Mouse (Mus musculus): ENCODE measurements around the gene Mcts2. TPM values are rescaled to one million over a fixed set of nuclear protein-coding genes. Genes with fewer than 3 reads are reported as not detected.

Gene Mcts2
- polyA plus RNA-seq, 1 experiment: 21.5 TPM

DNA sequence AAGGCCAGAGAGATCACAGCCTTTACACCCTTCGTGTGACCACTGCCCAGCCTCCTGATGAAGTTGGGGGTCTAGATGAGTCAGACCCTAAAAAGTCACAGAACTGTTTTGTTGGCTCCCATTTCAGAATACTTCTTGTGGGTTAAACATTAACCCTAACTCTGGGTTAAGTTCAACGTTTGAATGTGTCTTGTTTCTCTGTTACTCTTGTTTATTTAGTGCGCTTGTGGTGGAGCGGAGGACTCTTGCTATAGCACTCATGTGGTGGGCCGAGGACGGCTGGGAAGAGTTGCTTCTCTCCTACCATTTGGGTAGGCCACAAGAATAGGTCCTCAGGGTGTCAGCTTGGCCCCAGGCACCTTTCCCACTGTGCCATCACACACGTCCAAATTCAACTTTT is 41.8 kb downstream of the Mcts2 start:
- no peak overlapping the region for H3K4me3 ChIP-seq (ENCODE audit: insufficient read depth, low read length)
- TF ChIP-seq CTCF (IDR thresholded peaks at IDR 0.05; ENCODE audit: extremely low read depth, insufficient read depth, low read length) (no peak), POLR2A (IDR thresholded peaks at IDR 0.05; ENCODE audit: extremely low read depth, insufficient read depth, low read length) (no peak)
- H3K4me1 ChIP-seq (ENCODE audit: control insufficient read depth, insufficient read depth, low read length): no peaks in the 10 kb centered on the region; the same call in 1 of the 2 replicates
- H3K27ac ChIP-seq (ENCODE audit: insufficient read depth, low read length): peak overlapping the region; percentile 79

DNA sequence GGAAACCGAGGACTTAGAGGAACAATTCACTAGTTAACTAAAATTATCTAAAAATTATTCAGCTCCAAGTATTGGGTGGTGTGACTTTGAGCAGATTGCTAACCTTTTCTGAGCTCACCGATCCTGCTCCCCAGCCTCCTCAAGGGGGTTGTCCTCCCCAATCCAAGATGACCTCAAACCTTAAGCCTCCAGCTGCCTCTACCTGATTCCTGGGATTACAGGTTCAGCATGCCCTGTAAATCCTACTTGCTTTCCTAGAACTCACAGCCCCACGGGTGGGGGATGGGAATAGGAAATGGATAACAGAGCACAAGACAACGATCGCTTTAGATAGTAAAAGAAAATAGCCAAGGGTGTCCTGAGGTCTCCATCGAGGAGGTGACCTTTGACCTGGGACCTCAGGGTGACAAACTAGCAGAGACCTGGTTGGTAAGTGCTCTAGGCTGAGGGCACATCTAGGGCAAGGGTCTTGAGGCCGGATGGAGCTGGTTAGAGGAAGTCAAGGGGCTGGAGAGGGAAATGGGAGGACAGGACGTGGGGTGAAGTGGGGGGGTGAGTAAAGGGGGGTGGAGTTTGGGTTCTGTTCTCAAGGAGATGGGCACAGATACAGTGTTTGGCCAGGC is 42.3 kb downstream of the Mcts2 start:
- H3K4me1 ChIP-seq (ENCODE audit: control insufficient read depth, insufficient read depth, low read length): no peaks in the 10 kb centered on the region; the same call in 1 of the 2 replicates
- no peak for TF ChIP-seq POLR2A (IDR thresholded peaks at IDR 0.05; ENCODE audit: extremely low read depth, insufficient read depth, low read length)
- no peak for TF ChIP-seq CTCF (IDR thresholded peaks at IDR 0.05; ENCODE audit: extremely low read depth, insufficient read depth, low read length)
- no peak overlapping the region for H3K4me3 ChIP-seq (ENCODE audit: insufficient read depth, low read length)
- peak overlapping the region; percentile 79; the same call in 1 of the 2 replicates for H3K27ac ChIP-seq (ENCODE audit: insufficient read depth, low read length)

DNA sequence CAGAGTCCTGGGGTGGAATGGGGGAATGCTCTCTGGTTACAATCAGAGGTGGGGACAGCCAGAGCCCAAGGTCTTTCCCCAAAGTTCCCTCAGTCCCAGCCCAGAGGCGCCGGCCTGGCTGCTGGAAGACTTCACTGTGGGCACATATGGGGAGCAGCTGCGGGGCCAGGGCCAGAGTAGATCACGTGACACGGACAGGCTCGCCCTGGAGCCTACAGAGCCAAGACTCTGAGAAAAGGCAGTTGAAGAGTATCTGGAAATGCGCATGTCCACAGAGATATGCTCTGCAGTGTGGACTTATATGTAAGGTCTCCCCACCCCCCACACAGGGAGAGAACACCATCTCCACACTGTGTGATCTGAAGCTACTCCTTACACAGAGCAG is 42.8 kb downstream of the Mcts2 start:
- no peak overlapping the region for H3K27ac ChIP-seq (ENCODE audit: insufficient read depth, low read length)

DNA sequence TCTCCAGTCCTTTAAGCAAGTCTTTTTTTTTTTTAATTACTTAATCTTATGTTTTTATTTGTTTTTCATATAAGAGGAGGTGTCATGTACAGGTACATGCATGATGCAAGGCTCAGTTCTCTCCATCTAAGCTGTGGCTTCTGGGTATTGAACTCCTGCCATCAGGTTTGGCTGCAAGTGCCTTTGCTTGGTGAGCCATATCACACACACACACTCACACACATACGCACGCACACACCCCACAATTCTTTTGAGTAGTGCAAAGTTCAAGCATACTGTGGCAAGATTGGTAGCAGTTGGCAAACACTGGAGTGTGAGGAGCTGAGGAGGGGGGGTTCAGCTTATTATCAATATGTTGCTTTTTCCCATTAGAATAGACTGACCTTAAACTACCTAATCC is 46.4 kb downstream of the Mcts2 start:
- H3K4me3 ChIP-seq (ENCODE audit: insufficient read depth, low read length): no peak overlapping the region
- H3K4me1 ChIP-seq (ENCODE audit: control insufficient read depth, insufficient read depth, low read length): peaks cover 3% of the 10 kb centered on the region
- no peak overlapping the region for H3K27ac ChIP-seq (ENCODE audit: insufficient read depth, low read length)
- TF ChIP-seq CTCF (IDR thresholded peaks at IDR 0.05; ENCODE audit: extremely low read depth, insufficient read depth, low read length) (no peak), POLR2A (IDR thresholded peaks at IDR 0.05; ENCODE audit: extremely low read depth, insufficient read depth, low read length) (no peak)

More for the DNA sequence above, 42.8 kb downstream of the Mcts2 start:
- TF ChIP-seq POLR2A (IDR thresholded peaks at IDR 0.05; ENCODE audit: extremely low read depth, insufficient read depth, low read length) (no peak), CTCF (IDR thresholded peaks at IDR 0.05; ENCODE audit: extremely low read depth, insufficient read depth, low read length) (no peak)
- Histone ChIP-seq H3K4me3 (ENCODE audit: insufficient read depth, low read length) (no peak overlapping the region), H3K4me1 (ENCODE audit: control insufficient read depth, insufficient read depth, low read length) (peaks cover 2% of the 10 kb centered on the region; the same call in 1 of the 2 replicates)

DNA sequence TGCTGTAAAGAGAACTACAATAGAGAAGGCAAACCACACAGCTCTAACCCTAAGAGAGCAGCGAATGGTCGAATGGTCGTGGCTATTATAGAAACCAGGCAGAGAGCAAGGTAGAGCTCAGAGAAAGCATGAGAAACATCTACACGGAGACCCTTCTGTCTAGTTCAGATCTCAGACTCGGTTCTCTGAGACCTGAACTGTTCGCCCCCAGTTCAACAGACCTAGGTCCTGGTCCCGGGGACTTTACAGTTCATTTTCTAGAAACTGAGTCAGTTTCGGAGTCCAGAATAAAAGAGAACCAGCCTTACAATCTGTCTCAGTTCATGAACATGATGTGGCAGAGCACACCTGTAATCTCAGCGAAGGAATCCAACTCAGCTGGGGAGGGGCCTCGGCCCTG is 47.7 kb downstream of the Mcts2 start:
- no peak for TF ChIP-seq CTCF (IDR thresholded peaks at IDR 0.05; ENCODE audit: extremely low read depth, insufficient read depth, low read length)
- TF ChIP-seq POLR2A (IDR thresholded peaks at IDR 0.05; ENCODE audit: extremely low read depth, insufficient read depth, low read length): no peak
- H3K4me1 ChIP-seq (ENCODE audit: control insufficient read depth, insufficient read depth, low read length): peaks cover 3% of the 10 kb centered on the region

DNA sequence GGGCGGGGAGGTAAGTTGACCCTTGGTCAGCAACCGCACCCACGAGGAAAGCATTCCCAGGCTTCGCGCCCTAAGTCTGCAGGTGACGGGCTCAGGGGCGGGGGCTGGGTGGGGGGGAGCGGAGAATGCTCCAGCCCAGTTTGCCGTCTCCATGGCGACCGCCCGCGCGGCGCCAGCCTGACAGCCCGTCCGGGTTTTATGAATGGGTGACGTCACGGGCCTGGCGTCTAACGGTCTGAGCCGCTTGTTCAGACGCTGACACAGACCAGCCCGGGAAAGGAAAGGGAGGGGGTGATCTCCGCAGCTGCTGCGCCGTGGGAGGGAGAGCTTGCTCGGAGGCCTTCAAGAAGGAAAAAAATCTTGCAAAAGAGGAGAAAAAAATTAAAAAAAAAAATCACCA is 48.1 kb downstream of the Mcts2 start:
- TF ChIP-seq CTCF (IDR thresholded peaks at IDR 0.05; ENCODE audit: extremely low read depth, insufficient read depth, low read length) (no peak), POLR2A (IDR thresholded peaks at IDR 0.05; ENCODE audit: extremely low read depth, insufficient read depth, low read length) (peak; percentile 40; the same call in 1 of the 2 replicates)
- peak overlapping the region; percentile 63; the same call in 1 of the 2 replicates for H3K4me3 ChIP-seq (ENCODE audit: insufficient read depth, low read length)
- peak overlapping the region; percentile 75; the same call in 1 of the 2 replicates for H3K27ac ChIP-seq (ENCODE audit: insufficient read depth, low read length)
- peaks cover 3% of the 10 kb centered on the region for H3K4me1 ChIP-seq (ENCODE audit: control insufficient read depth, insufficient read depth, low read length)

More for the DNA sequence above, 47.7 kb downstream of the Mcts2 start:
- H3K4me3 ChIP-seq (ENCODE audit: insufficient read depth, low read length): peak overlapping the region; percentile 63; the same call in 1 of the 2 replicates
- H3K27ac ChIP-seq (ENCODE audit: insufficient read depth, low read length): peak overlapping the region; percentile 39

DNA sequence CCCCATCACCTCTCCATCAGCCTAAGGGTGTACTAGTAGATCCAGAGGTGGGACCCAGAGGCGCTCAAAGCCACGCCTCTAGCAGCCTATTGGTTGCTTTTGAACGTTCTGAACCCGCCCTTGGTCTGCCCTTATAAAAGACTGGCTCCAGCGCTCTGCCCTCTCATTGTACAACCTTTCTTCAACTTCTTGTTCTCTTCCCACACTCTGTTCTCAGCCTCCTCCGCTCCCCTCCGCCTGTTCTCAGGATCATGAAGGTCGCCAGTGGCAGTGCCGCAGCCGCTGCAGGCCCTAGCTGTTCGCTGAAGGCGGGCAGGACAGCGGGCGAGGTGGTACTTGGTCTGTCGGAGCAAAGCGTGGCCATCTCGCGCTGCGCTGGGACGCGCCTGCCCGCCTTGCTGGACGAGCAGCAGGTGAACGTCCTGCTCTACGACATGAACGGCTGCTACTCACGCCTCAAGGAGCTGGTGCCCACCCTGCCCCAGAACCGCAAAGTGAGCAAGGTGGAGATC is 49.3 kb downstream of the Mcts2 start, which contains the start of gene Id1:
Gene Id1 (plus strand): TSS at position 162 of the 512 bp plus-strand sequence.
- peak; percentile 94 for TF ChIP-seq POLR2A (IDR thresholded peaks at IDR 0.05; ENCODE audit: extremely low read depth, insufficient read depth, low read length)
- TF ChIP-seq CTCF (IDR thresholded peaks at IDR 0.05; ENCODE audit: extremely low read depth, insufficient read depth, low read length): no peak
- peaks cover 3% of the 10 kb centered on the region for H3K4me1 ChIP-seq (ENCODE audit: control insufficient read depth, insufficient read depth, low read length)
- H3K27ac ChIP-seq (ENCODE audit: insufficient read depth, low read length): peak within 1 kb of the TSS; percentile 75
- H3K4me3 ChIP-seq (ENCODE audit: insufficient read depth, low read length): peak within 1 kb of the TSS; percentile 63

DNA sequence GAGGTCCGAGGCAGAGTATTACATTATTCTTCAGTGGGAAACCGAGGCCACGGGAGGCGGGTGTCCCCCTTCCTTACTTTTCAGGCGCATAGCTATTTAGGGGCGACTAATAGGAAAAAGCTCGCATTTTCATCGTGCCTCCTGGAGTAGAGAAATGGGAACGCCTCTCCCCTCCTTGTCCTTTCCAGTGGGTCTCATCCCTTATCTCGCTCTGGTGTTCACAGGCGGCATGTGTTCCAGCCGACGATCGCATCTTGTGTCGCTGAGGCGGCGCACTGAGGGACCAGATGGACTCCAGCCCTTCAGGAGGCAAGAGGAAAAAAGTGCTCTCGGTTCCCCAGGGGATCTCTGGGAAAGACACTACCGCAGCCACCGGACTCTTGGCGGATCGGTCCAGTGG is 49.9 kb downstream of the Mcts2 start:
- TF ChIP-seq CTCF (IDR thresholded peaks at IDR 0.05; ENCODE audit: extremely low read depth, insufficient read depth, low read length) (no peak), POLR2A (IDR thresholded peaks at IDR 0.05; ENCODE audit: extremely low read depth, insufficient read depth, low read length) (no peak)
- Histone ChIP-seq H3K27ac (ENCODE audit: insufficient read depth, low read length) (peak overlapping the region; percentile 53), H3K4me1 (ENCODE audit: control insufficient read depth, insufficient read depth, low read length) (peaks cover 3% of the 10 kb centered on the region), H3K4me3 (ENCODE audit: insufficient read depth, low read length) (peak overlapping the region; percentile 63)

Other genes starting within 250 kb of the Mcts2 start
- gene Defb23, start 222.4 kb upstream of the Mcts2 start, polyA plus RNA-seq (2012; rRNA removed): not detected in 2 replicates
- 0.56 TPM in 1 of 2 replicates, not detected in the other for gene Defb20, start 210.0 kb upstream of the Mcts2 start, polyA plus RNA-seq (2012; rRNA removed)
- gene Defb22, start 196.9 kb upstream of the Mcts2 start, polyA plus RNA-seq (2012; rRNA removed): not detected in 2 replicates
- gene Defb26, start 175.3 kb upstream of the Mcts2 start, polyA plus RNA-seq (2012; rRNA removed): not detected in 2 replicates
- gene Defb28, start 168.8 kb upstream of the Mcts2 start, polyA plus RNA-seq (2012; rRNA removed): not detected in 2 replicates
- gene Defb29, start 146.9 kb upstream of the Mcts2 start, polyA plus RNA-seq (2012; rRNA removed): not detected in 2 replicates
- gene Gm17416, start 117.7 kb upstream of the Mcts2 start, polyA plus RNA-seq (2012; rRNA removed): not detected in 2 replicates
- gene Defb21, start 114.3 kb upstream of the Mcts2 start, polyA plus RNA-seq (2012; rRNA removed): not detected in 2 replicates
- gene Defb19, start 106.7 kb upstream of the Mcts2 start, polyA plus RNA-seq (2012; rRNA removed): not detected in 2 replicates
- not detected in 2 replicates for gene Defb45, start 87.6 kb upstream of the Mcts2 start, polyA plus RNA-seq (2012; rRNA removed)
- not detected in 2 replicates for gene Defb36, start 82.7 kb upstream of the Mcts2 start, polyA plus RNA-seq (2012; rRNA removed)
- gene Defb25, start 64.0 kb upstream of the Mcts2 start, polyA plus RNA-seq (2012; rRNA removed): not detected in 2 replicates
- 0.78 and 0.90 TPM in 2 replicates for gene Rem1, start 60.1 kb upstream of the Mcts2 start, polyA plus RNA-seq (2012; rRNA removed)
- gene H13, start 17.6 kb upstream of the Mcts2 start, polyA plus RNA-seq (2012; rRNA removed): 65.9 and 68.4 TPM in 2 replicates
- 74.2 and 81.0 TPM in 2 replicates for gene Id1, start 49.2 kb downstream of the Mcts2 start, polyA plus RNA-seq (2012; rRNA removed)
- gene Cox4i2, start 67.1 kb downstream of the Mcts2 start, polyA plus RNA-seq (2012; rRNA removed): 6.3 and 6.9 TPM in 2 replicates
- 99.2 and 105 TPM in 2 replicates for gene Bcl2l1, start 144.7 kb downstream of the Mcts2 start, polyA plus RNA-seq (2012; rRNA removed)
- gene Tpx2, start 160.9 kb downstream of the Mcts2 start, polyA plus RNA-seq (2012; rRNA removed): 1.5 and 1.8 TPM in 2 replicates
- not detected in 2 replicates for gene Mylk2, start 224.3 kb downstream of the Mcts2 start, polyA plus RNA-seq (2012; rRNA removed)
- gene Foxs1, start 246.2 kb downstream of the Mcts2 start, polyA plus RNA-seq (2012; rRNA removed): 1.0 and 1.4 TPM in 2 replicates

Data from cortical plate, adult 2 months (tissue).